20 mouse cellular contexts compared by ENCODE assay signal in the genomic region with DNA sequence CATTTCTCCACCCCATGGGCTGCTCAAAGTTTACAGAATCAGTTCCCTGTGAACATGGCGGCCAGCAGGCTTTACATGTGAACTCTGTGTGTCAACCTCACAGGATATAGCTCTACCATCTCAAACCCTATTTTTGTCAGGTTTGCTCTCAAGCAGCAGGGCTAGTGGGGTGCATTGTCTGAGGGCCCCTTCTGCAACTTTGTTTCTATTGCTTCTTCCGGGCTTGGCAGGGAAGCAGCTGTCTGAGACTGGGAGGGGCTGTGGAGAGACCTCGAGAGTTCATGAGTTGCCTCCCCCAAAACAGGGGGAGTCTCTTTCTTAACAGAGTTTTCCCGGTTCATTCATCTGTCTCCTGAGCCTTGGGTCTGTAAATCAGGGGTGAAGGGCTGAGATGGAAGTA. TPM values are rescaled to one million over a fixed set of nuclear protein-coding genes. Genes with fewer than 3 reads are reported as not detected.
A peak's percentile ranks its signal among the peaks of the same experiment; 100 is the strongest.
DNase-seq lines count a peak whose midpoint lies in the region.
"Had no signal": no experiment of that assay in that cellular context is flagged by ENCODE, and none has a peak within 500 bp of the region (broad histone marks: within the 10 kb centered on the region; RNA-seq: fewer than 3 reads in every experiment).

No protein-coding gene starts in this region.

- H3K9me3 ChIP-seq in limb, embryonic 10.5 days (replicated peaks), result no peaks in the 10 kb centered on the region
- H3K9me3 ChIP-seq: kidney, embryonic 15.5 days had no signal

- H3K4me3 ChIP-seq in limb, embryonic 10.5 days, result no peak overlapping the region
- H3K4me3 ChIP-seq: kidney, embryonic 15.5 days; myocyte had no signal

- peak; percentile 60 for DNase-seq in testis, postnatal 14 days (ENCODE audit: low spot score)
- no peak for DNase-seq in testis, postnatal 10 days (ENCODE audit: low spot score)
- DNase-seq in limb, embryonic 10.5 days (ENCODE audit: low spot score), result no peak
- DNase-seq in thymus, adult 18-20 months, result peak; percentile 48 to 66
- DNase-seq in thymus, postnatal 4 days, result peak; percentile 56
- DNase-seq in adrenal gland, postnatal 25 days, result no peak
- no peak for DNase-seq in urinary bladder, postnatal 10 days (ENCODE audit: low spot score)
- DNase-seq in right cerebral cortex, postnatal 10 days (ENCODE audit: low spot score in 2 of 2), result no peak
- DNase-seq: adrenal gland, adult 8-10 months; cerebellum, adult 11 months; cerebellum, postnatal 14 days; forebrain, postnatal 0 days; gastrocnemius, postnatal 36 days; midbrain, embryonic 14.5 days; retina, postnatal 1 day; right cerebral cortex, postnatal 4 days had no signal

- peaks cover 60% of the 10 kb centered on the region for H3K4me1 ChIP-seq in limb, embryonic 10.5 days

- H3K36me3 ChIP-seq in limb, embryonic 10.5 days, result no peaks in the 10 kb centered on the region
- H3K36me3 ChIP-seq: kidney, embryonic 15.5 days had no signal

- WGBS in limb, embryonic 10.5 days, result 72% methylated on average over 4 of the region's 4 CpGs

- peak overlapping the region; percentile 67 for H3K27ac ChIP-seq in limb, embryonic 10.5 days
- H3K27ac ChIP-seq: hindbrain, postnatal 0 days; kidney, embryonic 15.5 days; liver, embryonic 14.5 days had no signal

- no peaks in the 10 kb centered on the region for H3K27me3 ChIP-seq in limb, embryonic 10.5 days (ENCODE audit: low read depth, poor library complexity, severe bottlenecking)
- H3K27me3 ChIP-seq: kidney, embryonic 15.5 days had no signal

RNA-seq across cellular contexts. Expression of a gene that starts 2.8 kb away (rescaled TPM):
- polyA plus RNA-seq in limb, embryonic 10.5 days (2016; fragmentation: Nextera tagmentation; extraction: Ambion mirVana), result 0.63 and 1.2 TPM in 2 replicates
- total RNA-seq in adrenal gland, postnatal 25 days (2021), result 1.1 and 1.5 TPM in 2 replicates
- polyA plus RNA-seq: myocyte had no signal

RNA-seq across cellular contexts. Expression of a gene that starts 39.7 kb away (rescaled TPM):
- 642 and 645 TPM in 2 replicates for polyA plus RNA-seq in limb, embryonic 10.5 days (2016; fragmentation: Nextera tagmentation; extraction: Ambion mirVana)
- 128 and 133 TPM in 2 replicates for total RNA-seq in adrenal gland, postnatal 25 days (2021)

Comparison
In these comparisons a context has a peak if more than half of its experiments do, and no peak if none do; other contexts are left out.
1. DNase-seq: peak in testis, postnatal 14 days (single experiment), thymus, adult 18-20 months (2 of 2) and thymus, postnatal 4 days (single experiment); none in testis, postnatal 10 days (single experiment), limb, embryonic 10.5 days (single experiment), adrenal gland, postnatal 25 days (single experiment), urinary bladder, postnatal 10 days (single experiment) and right cerebral cortex, postnatal 10 days (0 of 2).